Mouse (Mus musculus): ENCODE measurements around the gene Zfp120.
"Not testable (repeated sequence)": the region's sequence is repeated elsewhere in the genome, so short reads cannot be mapped to it uniquely, and the experiment has no call there.

Zfp120 gene

GRCm38 (mm10) chr2:150136435-150136897 lies at the start of gene Zfp120:
Zfp120 (minus strand) TSS chr2:150136708.
- peak; percentile 93 for DNase-seq

- DNase-seq, result not testable (repeated sequence)
Observed at GRCm38 (mm10) chr2:150181570-150181999, 45.1 kb upstream of the Zfp120 start, which contains the start of gene Gm14139. Gm14139 (plus strand) TSS chr2:150181755.

DNA sequence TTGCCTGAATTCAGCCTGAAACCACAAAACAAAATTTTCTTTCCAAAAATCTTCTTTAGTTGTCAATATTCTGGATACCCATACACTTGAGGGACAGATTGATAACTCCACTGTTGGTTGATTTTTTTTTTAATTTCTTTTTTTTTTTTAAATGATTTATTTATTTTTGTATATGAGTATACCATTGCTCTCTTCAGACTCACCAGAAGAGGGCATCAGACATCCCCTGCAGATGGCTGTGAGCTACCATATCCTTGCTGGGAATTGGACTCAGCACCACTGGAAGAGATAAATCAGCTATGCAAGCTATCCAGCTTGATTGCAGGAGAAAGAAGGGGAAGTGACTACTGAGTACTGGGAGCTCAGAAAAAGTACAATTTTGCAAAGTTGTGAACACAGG lies 44.5 kb upstream of the Zfp120 start:
- DNase-seq, result not testable (repeated sequence)

GRCm38 (mm10) chr2:150179579-150179978 lies 43.1 kb upstream of the Zfp120 start, which contains the start of gene Gm10770:
Gm10770 (minus strand) TSS chr2:150179679.
- not testable (repeated sequence) for DNase-seq

GRCm38 (mm10) chr2:150173833-150174232 lies 37.3 kb upstream of the Zfp120 start:
- no peak for DNase-seq

GRCm38 (mm10) chr2:150166703-150167102 lies 30.2 kb upstream of the Zfp120 start:
- no peak for DNase-seq

DNA sequence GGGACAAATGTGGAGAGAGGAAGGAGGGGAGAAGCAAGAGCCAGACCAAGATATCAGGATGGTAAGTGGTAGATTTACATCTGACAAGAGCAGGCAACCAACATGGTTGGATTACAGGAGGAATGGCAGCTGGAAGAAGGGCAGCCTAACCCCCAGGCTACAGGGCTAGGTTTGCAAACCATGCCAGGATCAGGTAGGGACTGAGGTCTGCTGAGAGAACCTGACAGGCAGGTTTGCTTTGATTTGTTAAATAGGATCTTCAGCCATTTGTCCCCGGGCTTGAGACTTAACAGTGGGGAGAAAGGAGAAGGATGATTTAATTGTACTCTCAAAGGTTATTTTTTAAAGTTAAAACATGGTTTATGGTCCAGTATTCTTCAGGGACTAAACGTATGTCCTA lies 3.7 kb downstream of the Zfp120 start:
- DNase-seq, result no peak

DNA sequence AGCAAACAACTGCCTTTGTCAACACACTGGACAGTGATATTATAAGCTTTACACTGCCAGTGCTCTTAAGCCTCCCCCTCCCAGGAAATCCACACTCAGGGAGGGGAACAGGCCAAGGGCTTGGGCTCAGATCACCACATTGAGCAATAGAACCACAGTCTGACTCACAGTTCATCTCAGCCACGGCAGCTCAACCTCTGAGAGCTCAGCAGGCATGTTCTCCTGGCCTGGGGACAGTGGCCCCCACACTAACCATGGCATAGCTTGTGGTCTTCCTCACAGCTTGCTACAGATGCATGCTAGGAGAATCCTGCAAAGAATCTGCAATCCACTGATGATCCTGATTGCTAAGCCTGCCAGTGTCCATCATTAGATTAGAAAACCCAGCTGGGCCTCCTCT lies 4.5 kb downstream of the Zfp120 start:
- DNase-seq, result not testable (repeated sequence)

DNA sequence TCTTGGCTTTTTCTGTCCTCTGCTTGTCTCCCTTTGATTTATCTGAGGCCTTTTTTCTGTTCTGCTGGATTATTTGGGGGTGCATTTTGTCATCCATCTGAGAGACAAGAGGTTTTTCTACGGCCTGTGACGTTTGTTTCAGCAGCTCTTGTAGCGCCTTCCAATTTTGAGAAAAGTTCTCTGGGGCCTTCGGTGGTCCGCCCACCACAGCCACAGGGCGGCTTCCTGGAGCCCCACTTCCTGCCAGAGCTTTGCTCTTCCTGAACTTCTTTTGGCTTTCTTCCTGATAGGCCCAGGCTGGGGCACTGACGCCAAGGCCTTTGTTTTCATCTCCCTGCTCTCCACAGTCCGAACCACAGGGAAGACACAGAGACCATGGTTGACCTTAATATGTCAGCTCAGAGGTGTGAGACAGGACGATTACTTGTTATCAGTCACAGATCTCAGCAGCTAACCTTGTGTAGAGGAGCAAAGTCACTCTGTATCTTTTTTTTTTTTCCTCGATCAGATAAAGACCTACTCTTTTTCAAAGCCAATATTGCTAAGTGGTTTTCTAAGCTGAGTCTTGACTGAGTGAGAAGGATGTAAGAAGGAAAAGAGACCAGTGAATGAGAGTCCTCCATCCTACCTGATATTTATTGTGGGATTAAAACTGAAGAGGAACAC lies 25.1 kb downstream of the Zfp120 start:
- DNase-seq, result no peak

DNA sequence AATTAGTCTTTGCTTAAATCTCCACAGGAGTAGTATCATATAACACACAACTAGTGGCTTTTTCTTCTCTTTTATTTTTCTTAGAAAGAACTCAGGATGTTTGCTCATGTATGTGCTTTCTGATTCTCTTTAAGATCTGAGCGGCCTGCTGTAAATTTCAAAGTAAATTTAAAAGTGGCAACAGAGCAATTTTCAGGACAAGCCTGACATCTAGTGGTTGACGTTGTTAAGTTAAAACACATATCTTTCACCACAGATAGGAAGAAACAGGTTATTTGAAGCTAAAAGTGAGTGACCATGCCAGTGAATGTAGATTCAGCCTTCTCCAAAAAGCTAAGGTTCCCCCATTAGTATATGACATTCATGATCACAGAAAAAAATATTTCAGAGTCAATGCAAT lies 36.9 kb downstream of the Zfp120 start:
- peak; percentile 43 for DNase-seq
